Mouse (Mus musculus) MEL (cell line): ENCODE measurements around the gene Baiap2l2. TPM values are rescaled to one million over a fixed set of nuclear protein-coding genes. Genes with fewer than 3 reads are reported as not detected.

Source experiments
- DNase-seq: peaks from one replicate; pipeline ENCODE4 v3.0.0; 2011; ENCODE audit warnings: low read depth, low spot score
- H3K27ac ChIP-seq: 2 replicates; pipeline ENCODE4 v1.5.1; 2012; ENCODE audit warnings: low read depth, mild to moderate bottlenecking, control low read depth, low read length, moderate library complexity; ENCODE audit not compliant: control insufficient read depth
- H3K27me3 ChIP-seq, 2 experiments: fragments of 150-350 bp in 1 of 2; sonication (generic) in 1 of 2; 2 replicates each; pipeline ENCODE4 v1.6.1; 2012; ENCODE audit warnings: low read length in 2 of 2, mild to moderate bottlenecking in 2 of 2, improper control_type of control experiment in 1 of 2, moderate library complexity in 1 of 2; ENCODE audit not compliant: insufficient read depth in 2 of 2, control insufficient read depth in 1 of 2
- H3K36me3 ChIP-seq, 2 experiments: 2 replicates each; pipeline ENCODE4 v1.6.1; 2012 to 2014; ENCODE audit warnings: low read length in 2 of 2, improper control_type of control experiment in 1 of 2, inconsistent platforms in 1 of 2, mild to moderate bottlenecking in 1 of 2; ENCODE audit not compliant: insufficient read depth in 2 of 2, control insufficient read depth in 1 of 2
- H3K4me1 ChIP-seq, 2 experiments: fragments of 150-350 bp in 1 of 2; sonication (generic) in 1 of 2; 2 replicates each; pipeline ENCODE4 v1.6.1; 2012; ENCODE audit warnings: low read length in 2 of 2, improper control_type of control experiment in 1 of 2, mild to moderate bottlenecking in 1 of 2; ENCODE audit not compliant: insufficient read depth in 2 of 2, control insufficient read depth in 1 of 2
- H3K4me3 ChIP-seq, 2 experiments: fragments of 150-350 bp in 1 of 2; sonication (generic) in 1 of 2; 2 replicates each; pipeline ENCODE4 v1.5.1; 2012; ENCODE audit warnings: low read depth in 2 of 2, low read length in 2 of 2, mild to moderate bottlenecking in 2 of 2, moderate library complexity in 2 of 2, control low read depth in 1 of 2, improper control_type of control experiment in 1 of 2; ENCODE audit not compliant: control insufficient read depth in 1 of 2, insufficient read depth in 1 of 2
- H3K79me2 ChIP-seq: 2 replicates; pipeline ENCODE4 v1.6.1; 2012; ENCODE audit warnings: mild to moderate bottlenecking, low read length, moderate library complexity; ENCODE audit not compliant: control insufficient read depth, poor library complexity, insufficient read depth
- H3K9ac ChIP-seq: 2 replicates; pipeline ENCODE4 v1.6.1; 2012; ENCODE audit warnings: low read depth, mild to moderate bottlenecking, control low read depth, low read length, moderate library complexity; ENCODE audit not compliant: control insufficient read depth, poor library complexity, severe bottlenecking
- H3K9me3 ChIP-seq: fragments of 150-350 bp; sonication (generic); replicated peaks from 2 replicates; pipeline ENCODE4 v1.6.1; 2012; ENCODE audit warnings: mild to moderate bottlenecking, low read length, improper control_type of control experiment, moderate library complexity; ENCODE audit not compliant: insufficient read depth
- CHD1 ChIP-seq: IDR thresholded peaks from 2 replicates; pipeline ENCODE4 v1.6.1; 2012; ENCODE audit warnings: low read depth, mild to moderate bottlenecking, inconsistent platforms, low read length, improper control_type of control experiment
- CHD2 ChIP-seq: IDR thresholded peaks from 2 replicates; pipeline ENCODE4 v1.6.1; 2011; ENCODE audit warnings: low read length, improper control_type of control experiment
- CTCF ChIP-seq, 3 experiments: IDR thresholded peaks in 2 of 3; conservative IDR thresholded peaks in 1 of 3; 2 replicates each; pipeline ENCODE4 v1.5.1; 2011 to 2012; ENCODE audit warnings: low read length in 3 of 3, low read depth in 2 of 3, mild to moderate bottlenecking in 2 of 3, improper control_type of control experiment in 1 of 3, inconsistent platforms in 1 of 3, mixed read lengths in 1 of 3, moderate library complexity in 1 of 3; ENCODE audit not compliant: control insufficient read depth in 1 of 3, insufficient read depth in 1 of 3, poor library complexity in 1 of 3, severe bottlenecking in 1 of 3
- ETS1 ChIP-seq: IDR thresholded peaks from 2 replicates; pipeline ENCODE4 v1.6.1; 2012; ENCODE audit warnings: low read depth, mild to moderate bottlenecking, inconsistent platforms, low read length, improper control_type of control experiment, moderate library complexity
- GATA1 ChIP-seq: IDR thresholded peaks from 2 replicates; pipeline ENCODE4 v1.6.1; 2011; ENCODE audit warnings: low read depth, low read length, improper control_type of control experiment
- JUND ChIP-seq: IDR thresholded peaks from 2 replicates; pipeline ENCODE4 v1.6.1; 2011; ENCODE audit warnings: low read depth, mild to moderate bottlenecking, improper control_type of control experiment, low read length
- KAT2A ChIP-seq: conservative IDR thresholded peaks from 2 replicates; pipeline ENCODE4 v1.6.1; 2012; ENCODE audit warnings: low read depth, low read length, improper control_type of control experiment, inconsistent platforms
- MAFK ChIP-seq: IDR thresholded peaks from 2 replicates; pipeline ENCODE4 v1.6.1; 2011; ENCODE audit warnings: low read depth, mild to moderate bottlenecking, low read length, improper control_type of control experiment, borderline replicate concordance
- MAZ ChIP-seq: IDR thresholded peaks from 2 replicates; pipeline ENCODE4 v1.6.1; 2012; ENCODE audit warnings: low read depth, mild to moderate bottlenecking, inconsistent platforms, low read length, improper control_type of control experiment
- MYC ChIP-seq: IDR thresholded peaks from 2 replicates; pipeline ENCODE4 v1.6.1; 2011; ENCODE audit warnings: low read depth, mild to moderate bottlenecking, low read length, improper control_type of control experiment, moderate library complexity
- POLR2A ChIP-seq, 2 experiments: IDR thresholded peaks; 2 replicates each; pipeline ENCODE4 v1.6.1; 2011 to 2012; ENCODE audit warnings: low read length in 2 of 2, mild to moderate bottlenecking in 2 of 2, control low read depth in 1 of 2, improper control_type of control experiment in 1 of 2, low read depth in 1 of 2, moderate library complexity in 1 of 2; ENCODE audit not compliant: control insufficient read depth in 1 of 2, insufficient read depth in 1 of 2, poor library complexity in 1 of 2
- POLR2AphosphoS5 ChIP-seq: IDR thresholded peaks from 2 replicates; pipeline ENCODE4 v1.6.1; 2012; ENCODE audit warnings: low read depth, borderline replicate concordance, mild to moderate bottlenecking, inconsistent platforms, low read length, moderate library complexity, mixed read lengths
- RAD21 ChIP-seq: IDR thresholded peaks from 2 replicates; pipeline ENCODE4 v1.6.1; 2011; ENCODE audit warnings: mild to moderate bottlenecking, low read depth, low read length, improper control_type of control experiment
- RCOR1 ChIP-seq: IDR thresholded peaks from 2 replicates; pipeline ENCODE4 v1.6.1; 2012; ENCODE audit warnings: low read depth, mild to moderate bottlenecking, inconsistent platforms, low read length, improper control_type of control experiment
- SMC3 ChIP-seq: IDR thresholded peaks from 2 replicates; pipeline ENCODE4 v1.6.1; 2011; ENCODE audit warnings: low read depth, low read length, improper control_type of control experiment
- TCF12 ChIP-seq: IDR thresholded peaks from 2 replicates; pipeline ENCODE4 v1.6.1; 2014; ENCODE audit warnings: low read depth, mild to moderate bottlenecking, inconsistent platforms, low read length, improper control_type of control experiment, moderate library complexity
- ZC3H11A ChIP-seq: IDR thresholded peaks from 2 replicates; pipeline ENCODE4 v1.6.1; 2012; ENCODE audit warnings: low read depth, mild to moderate bottlenecking, inconsistent platforms, low read length, improper control_type of control experiment
- ZKSCAN1 ChIP-seq: IDR thresholded peaks from 2 replicates; pipeline ENCODE4 v1.6.1; 2012; ENCODE audit warnings: low read depth, mild to moderate bottlenecking, inconsistent platforms, low read length, improper control_type of control experiment, moderate library complexity
- polyA plus RNA-seq, 2 experiments: library from polyadenylated mRNA; stranded (reverse) in 1 of 2; unstranded in 1 of 2; fragments of >175 nt in 1 of 2; fragments of >200 nt in 1 of 2; gene quantifications; 2 replicates each; pipeline versions ENCODE4 v1.2.1 to v1.2.4; 2012; ENCODE audit warnings: low replicate concordance in 2 of 2, low read depth in 1 of 2; ENCODE audit not compliant: insufficient read length in 2 of 2, insufficient read depth in 1 of 2, missing spikeins in 1 of 2
- total RNA-seq: library from RNA; depleted of rRNA; stranded (reverse); fragments of 300-350 nt; gene quantifications from 2 replicates; pipeline ENCODE4 v1.2.3, GENCODE M21; 2012

Baiap2l2 gene
- total and polyA plus RNA-seq, 3 experiments = 0.60 to 1.1 TPM; not detected in 1

DNA sequence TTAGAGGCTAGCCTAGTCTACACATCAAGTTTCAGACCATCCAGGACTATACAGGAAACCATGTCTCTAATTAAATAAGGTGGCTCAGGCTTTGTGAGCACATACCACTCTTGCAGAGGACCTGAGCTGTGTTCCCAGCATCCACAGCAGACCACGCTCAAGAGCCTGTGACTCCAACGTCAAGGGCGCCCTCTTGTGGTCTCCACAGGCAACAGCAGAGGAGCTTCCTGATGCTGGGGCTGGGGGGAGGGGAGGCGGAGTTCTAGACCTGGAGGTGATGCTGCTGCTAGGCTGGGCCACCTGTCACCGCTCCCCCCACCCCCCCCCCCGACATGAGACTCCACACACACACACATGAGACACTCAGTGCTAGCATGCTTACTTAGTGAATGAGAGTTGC lies 5.1 kb downstream of the Baiap2l2 start (continued):
- TF ChIP-seq MAZ (no peak), JUND (no peak)

- Histone ChIP-seq H3K27me3 (no peaks in the 10 kb centered on the region), H3K4me3 (no peak overlapping the region), H3K27ac (no peak overlapping the region), H3K36me3 (peaks cover 0 to 15% of the 10 kb centered on the region in 2 experiments; a peak in 2 of 4 replicates), H3K9me3 (no peaks in the 10 kb centered on the region), H3K4me1 (peaks cover 7 to 14% of the 10 kb centered on the region in 2 experiments; a peak in 3 of 4 replicates), H3K79me2 (no peaks in the 10 kb centered on the region), H3K9ac (no peak overlapping the region)
- no peak for DNase-seq
- TF ChIP-seq POLR2A (IDR thresholded peaks at IDR 0.05; ENCODE audit: control insufficient read depth in 1 of 2, insufficient read depth in 1 of 2, low read depth in 1 of 2, low read length in 2 of 2, poor library complexity in 1 of 2) (no peak), SMC3 (no peak), ETS1 (no peak), MAFK (no peak), TCF12 (no peak)
These were observed 7.6 kb downstream of the Baiap2l2 start for GRCm38 (mm10) chr15:79277728-79278127.

DNA sequence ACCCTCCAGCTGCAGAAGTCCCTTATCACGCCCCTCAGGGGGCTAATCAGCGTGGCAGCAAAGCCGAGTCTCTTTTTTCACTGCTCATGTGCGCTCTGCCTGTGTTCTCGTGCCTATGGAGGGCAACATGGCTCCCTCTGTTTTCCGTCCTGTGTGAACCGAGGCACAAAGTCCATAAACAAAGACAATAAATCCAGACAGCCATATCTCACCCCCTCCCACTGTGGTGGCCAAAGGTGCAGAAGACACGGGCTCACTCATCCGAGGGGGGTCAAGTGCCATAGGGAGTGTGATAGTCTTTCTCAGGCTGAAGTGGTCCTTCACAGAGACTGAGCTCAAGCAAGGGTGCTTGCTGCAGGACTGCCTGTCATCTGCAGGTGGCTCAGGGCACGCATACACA lies 12.3 kb downstream of the Baiap2l2 start:
- DNase-seq = no peak
- no peaks in the 10 kb centered on the region for H3K4me1 ChIP-seq
- H3K9ac ChIP-seq = no peak overlapping the region
- H3K4me3 ChIP-seq = no peak overlapping the region
- H3K27me3 ChIP-seq = no peaks in the 10 kb centered on the region
- TF ChIP-seq POLR2AphosphoS5 = no peak
- no peaks in the 10 kb centered on the region; the same call in 1 of the 2 replicates for H3K79me2 ChIP-seq
- no peaks in the 10 kb centered on the region for H3K36me3 ChIP-seq
- H3K27ac ChIP-seq = no peak overlapping the region
- H3K9me3 ChIP-seq = no peaks in the 10 kb centered on the region

DNA sequence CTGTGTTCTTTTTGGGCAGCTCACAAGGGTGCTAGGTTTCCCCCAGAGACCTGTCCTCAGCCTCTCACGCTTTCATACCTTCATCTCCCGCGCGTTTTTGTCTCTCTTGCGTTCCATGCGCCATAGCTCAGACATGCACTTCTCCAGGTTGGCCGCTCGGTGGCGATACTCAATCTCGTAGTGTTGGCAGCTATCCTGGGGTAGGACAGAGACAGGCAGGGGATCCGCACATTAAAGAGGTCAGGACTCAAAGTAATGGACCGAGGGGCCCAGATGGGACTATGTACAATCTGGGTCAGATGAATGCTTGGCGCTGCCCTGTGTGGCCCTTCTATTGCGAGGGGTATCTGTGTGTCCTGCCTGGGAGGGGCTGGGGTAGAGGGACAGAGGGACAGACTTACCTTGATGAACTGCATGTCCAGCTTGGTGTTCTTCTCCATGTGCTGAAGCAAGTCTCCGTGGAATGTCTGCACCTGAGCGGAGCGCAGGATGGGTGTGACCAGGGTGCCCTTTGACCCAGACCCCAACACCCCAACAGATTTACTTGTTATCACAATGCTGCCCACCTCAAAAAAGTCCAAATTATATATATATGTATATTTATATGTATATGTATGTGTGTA lies 14.1 kb downstream of the Baiap2l2 start:
- Histone ChIP-seq H3K27ac (no peak overlapping the region), H3K27me3 (no peaks in the 10 kb centered on the region), H3K36me3 (no peaks in the 10 kb centered on the region), H3K4me3 (peak overlapping the region; percentile 57 to 81), H3K79me2 (no peaks in the 10 kb centered on the region; the same call in 1 of the 2 replicates), H3K9ac (peak overlapping the region; percentile 69), H3K4me1 (no peaks in the 10 kb centered on the region), H3K9me3 (no peaks in the 10 kb centered on the region)
- peak; percentile 88 for DNase-seq
- TF ChIP-seq ZKSCAN1 (no peak), RAD21 (peak; percentile 47), CTCF (IDR thresholded peaks at IDR 0.05 in 2 of 3, conservative IDR thresholded peaks at IDR 0.05 in 1 of 3; ENCODE audit: control insufficient read depth in 1 of 3, insufficient read depth in 1 of 3, low read depth in 2 of 3, low read length in 3 of 3, poor library complexity in 1 of 3, severe bottlenecking in 1 of 3) (peak; percentile 71 to 85 (median 82)), MYC (0 out of 2 replicates have a peak, but pooled peaks have one; percentile 26), SMC3 (peak; percentile 65), GATA1 (no peak), CHD2 (no peak), POLR2AphosphoS5 (no peak), ZC3H11A (peak; percentile 28; the same call in 1 of the 2 replicates), CHD1 (no peak), RCOR1 (no peak), KAT2A (no peak), MAFK (no peak), ETS1 (no peak)
